Mouse (Mus musculus) natural killer cell, adult 2 months (primary cell): ENCODE measurements around the gene Snrpc.

Source experiments
- DNase-seq, 2 experiments: peaks; one replicate each; pipeline ENCODE4 v3.0.0; 2022; ENCODE audit warnings: low spot score in 2 of 2

Snrpc gene

DNA sequence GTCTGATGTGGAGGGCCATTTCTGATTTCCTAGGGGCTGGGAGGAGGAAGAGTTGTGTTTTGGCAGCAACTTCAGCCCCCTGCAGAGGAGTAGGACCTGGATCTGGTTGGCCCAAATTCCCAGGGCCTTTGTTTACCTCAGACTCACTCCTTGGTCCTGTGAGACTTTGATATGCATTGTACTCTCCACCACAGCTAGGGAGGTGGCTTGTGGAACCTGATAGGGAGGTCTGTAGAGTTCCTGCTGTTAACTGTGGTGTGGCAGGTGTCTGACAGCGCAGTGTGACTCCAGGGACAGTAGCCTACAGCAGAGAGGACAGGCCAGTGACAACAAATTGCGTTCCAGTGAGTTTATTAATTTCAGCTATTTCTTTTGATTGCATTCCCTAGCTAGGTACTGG lies 21.2 kb downstream of the Snrpc start:
- no peak for DNase-seq

DNA sequence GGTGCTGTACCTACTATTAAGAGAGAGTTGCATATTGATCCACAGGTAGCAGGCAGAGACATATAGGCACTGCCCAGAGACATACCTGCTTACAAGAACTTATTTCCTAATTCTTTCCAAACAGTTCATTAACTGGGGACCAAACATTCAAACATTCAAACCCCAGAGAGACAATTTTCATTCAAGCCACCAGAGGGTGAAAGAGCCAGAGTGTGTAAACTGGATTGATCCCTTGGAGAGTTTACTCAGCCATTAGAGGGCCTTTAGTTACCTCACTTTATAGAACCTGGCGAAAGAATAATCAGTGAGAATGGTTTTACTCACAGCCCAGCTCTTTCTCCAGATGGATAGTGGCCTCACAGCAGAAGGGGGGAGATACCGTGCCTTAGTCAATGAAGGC lies 27.5 kb downstream of the Snrpc start:
- DNase-seq: no peak

DNA sequence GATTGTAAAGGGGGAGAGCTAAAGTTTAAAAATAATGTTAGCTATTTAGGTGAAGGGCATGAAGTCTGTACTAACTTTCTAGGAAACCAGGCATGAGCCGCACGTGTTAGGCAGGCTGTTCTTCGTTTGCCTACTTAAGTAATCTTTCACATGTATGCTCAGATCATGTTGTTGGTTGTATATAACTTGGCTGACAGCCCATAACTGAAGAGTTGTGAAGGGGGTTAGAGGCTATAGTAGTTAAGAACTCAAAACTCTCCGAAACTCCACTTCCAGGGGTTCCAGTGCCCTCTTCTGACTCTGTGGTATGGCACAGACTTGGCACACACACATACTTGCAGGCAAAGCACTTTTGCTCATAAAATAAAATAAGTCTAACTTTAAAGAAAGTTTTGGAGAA lies 28.8 kb downstream of the Snrpc start:
- DNase-seq: no peak

DNA sequence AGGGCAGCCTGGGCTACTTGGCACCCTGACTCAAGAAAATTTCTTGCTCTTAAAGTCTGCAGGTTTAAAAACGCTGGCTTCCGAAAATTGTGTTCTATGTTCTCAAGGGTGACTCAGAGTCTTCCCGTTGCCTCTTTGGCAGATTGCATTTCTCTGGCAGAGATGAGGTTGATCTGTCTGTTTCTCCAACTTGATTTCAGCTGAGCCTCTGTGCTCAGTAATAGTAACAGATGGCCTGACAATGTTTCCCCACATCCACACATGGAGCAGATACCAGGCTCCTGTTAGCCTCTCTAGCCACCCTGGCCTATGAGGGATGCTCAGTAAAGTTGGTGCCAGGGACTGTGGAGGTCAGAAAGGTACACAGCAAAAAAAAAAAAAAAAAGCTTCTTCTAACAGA lies 33.9 kb downstream of the Snrpc start:
- DNase-seq: no peak

DNA sequence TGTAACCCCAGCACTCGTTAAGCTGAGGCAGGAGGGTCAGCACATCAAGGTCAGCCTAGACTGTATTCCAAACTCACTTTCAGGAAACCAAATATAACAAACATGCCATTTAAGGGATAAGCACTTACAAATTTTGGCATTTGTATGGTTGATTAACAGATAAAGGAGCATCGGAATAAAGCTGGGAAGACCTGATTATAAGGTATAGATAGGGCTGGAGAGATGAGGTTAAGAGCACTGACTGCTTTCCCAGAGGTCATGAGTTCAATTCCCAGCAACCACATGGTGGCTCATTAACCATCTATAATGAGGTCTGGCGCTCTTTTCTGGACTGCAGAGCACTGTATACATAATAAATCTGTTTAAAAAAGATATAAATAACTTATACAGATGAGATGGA lies 35.6 kb downstream of the Snrpc start:
- no peak for DNase-seq

DNA sequence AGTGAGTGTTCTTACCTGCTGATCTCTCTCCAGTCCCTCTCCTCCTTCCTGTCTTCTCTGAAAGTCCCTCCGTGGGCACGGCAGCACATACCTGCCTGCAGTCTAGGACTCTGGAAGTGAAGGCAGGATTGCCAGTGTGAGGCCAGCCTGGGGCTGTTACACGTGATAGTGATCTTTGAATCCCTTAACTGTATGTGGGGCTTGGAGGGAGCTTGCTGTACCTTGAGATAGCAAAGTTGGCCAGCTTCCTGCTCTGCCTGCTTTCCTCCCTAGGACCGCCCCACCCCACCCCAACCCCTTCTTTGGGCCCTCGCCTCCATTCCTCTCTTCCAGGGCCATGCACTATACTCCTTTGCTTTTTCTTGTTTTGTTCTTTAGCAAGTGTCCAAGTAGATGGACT lies 36.6 kb downstream of the Snrpc start:
- DNase-seq: no peak

DNA sequence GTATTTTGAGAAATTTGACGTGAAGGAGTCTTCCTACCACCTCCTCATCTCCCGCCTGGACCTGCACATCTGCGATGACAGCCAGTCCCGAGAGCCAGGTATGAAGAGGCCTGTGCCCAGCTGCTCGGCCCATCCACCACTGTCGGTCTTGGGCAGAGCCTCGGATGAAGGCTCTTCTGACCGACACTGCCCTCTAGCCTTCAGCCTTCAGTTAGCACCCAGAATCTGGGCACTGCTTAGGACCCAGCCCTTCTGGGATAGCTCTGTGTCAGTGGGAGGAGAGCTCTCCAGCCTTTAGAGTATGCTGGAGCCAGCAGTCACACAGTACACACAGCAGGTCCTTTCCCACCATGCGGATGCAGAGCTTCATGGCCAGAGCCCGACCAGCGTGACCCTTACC lies 43.6 kb downstream of the Snrpc start:
- DNase-seq: no peak

DNA sequence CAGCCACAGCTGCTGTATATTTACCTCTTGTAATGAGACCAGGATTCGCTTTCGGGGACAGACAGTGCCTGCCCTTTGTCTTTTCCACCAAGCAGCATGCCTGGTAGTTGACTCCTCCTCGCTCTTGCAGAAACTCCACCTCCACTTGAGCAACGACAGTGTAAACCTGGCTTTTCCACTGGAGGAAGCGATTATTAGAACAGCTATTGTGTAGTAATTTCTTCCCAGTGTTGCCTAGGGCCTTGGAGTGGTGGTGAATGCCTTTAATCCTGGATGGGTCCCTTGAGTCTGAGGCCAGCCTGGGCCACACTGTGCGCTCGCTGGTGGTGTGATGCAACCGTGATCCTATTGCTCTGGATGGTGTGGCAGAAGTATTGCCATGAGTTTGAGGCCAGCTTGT lies 45.2 kb downstream of the Snrpc start:
- no peak for DNase-seq

DNA sequence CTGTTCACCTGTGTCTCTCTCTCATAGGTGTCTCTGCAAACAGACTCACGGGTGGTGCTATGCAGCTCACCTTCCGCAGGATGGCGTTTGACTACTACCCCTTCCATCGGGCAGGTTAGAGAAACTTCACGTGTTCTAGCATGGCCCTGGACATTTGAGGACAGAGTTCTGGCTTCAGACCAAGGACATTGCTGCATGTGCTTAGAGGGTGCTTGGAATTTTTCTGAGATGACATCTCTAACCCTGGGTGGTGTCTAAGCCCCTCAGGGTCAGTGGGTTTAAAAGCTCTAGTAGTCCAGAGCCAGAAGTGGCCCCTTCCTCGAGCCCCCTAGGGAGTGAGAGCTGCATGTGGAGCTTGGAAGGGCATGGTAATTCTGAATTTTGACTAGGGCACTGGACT lies 46.0 kb downstream of the Snrpc start:
- DNase-seq: no peak

DNA sequence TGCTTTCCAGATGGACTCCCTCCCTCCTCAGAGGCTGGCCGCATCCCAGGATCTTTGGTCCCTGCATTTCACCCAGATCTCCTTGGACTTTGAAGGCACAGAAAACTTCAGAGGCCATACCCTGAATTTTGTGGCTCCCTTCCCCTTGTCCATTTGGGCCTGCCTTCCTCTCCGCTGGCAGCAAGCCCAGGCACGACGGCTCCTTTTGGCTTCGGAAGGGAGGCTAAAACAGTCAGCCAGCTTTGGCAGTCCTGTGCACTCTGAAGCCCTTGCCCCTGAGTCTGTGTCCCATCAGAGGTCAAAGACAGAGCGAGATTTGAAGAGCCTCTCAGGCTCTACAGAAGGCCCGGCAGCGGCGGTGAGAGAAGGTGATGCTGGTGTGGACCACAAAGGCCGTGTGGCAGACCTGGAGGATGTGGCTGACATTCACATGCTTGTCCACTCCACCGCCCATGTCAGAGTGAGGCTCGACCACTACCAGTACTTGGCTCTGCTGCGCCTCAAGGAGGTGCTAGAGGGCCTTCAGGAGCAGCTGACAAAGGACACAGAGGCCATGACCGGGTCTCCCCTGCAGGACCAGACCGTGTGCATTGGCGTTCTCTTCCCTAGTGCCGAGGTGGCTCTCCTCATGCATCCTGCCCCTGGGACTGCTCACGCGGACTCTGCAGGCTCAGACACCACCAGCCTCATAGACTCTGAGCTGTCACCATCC lies 48.7 kb downstream of the Snrpc start:
- no peak for DNase-seq
